Mouse (Mus musculus): ENCODE data around the gene Zrsr1. TPM values are rescaled to one million over a fixed set of nuclear protein-coding genes. Genes with fewer than 3 reads are reported as not detected.

Gene Zrsr1
- total and polyA plus RNA-seq, 2 experiments from 2014 or later: 9.1 to 16.7 TPM

DNA sequence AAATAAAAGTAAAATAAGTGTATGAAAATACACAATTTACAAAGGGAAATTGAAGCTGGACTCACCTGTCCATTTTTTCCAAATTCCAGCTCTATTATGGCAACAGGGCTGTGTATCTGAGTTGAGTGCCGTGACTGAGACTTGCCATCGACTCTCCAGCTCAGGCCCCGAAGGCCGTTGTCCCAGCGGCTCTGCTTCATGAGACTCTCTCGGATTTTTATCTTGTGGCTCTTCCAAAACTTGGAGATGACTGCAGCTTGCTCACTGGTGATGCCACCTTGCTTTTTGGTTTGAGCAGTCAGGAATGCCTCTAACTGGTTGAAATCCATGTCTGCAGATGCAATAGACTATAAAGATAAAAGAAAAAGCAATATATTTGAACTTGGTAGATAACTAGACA, 15.5 kb upstream of the Zrsr1 start:
- WGBS: 97% methylated on average over 6 of the region's 6 CpGs
- TF ChIP-seq CTCF (IDR thresholded peaks at IDR 0.05; ENCODE audit: low read depth): no peak
- no peaks in the 10 kb centered on the region for H3K4me1 ChIP-seq (ENCODE audit: insufficient read depth, low read length)
- ATAC-seq (no peak), DNase-seq (ENCODE audit: low spot score) (no peak)
- H3K9ac ChIP-seq (replicated peaks; ENCODE audit: low read length): no peak overlapping the region
- H3K27me3 ChIP-seq (ENCODE audit: insufficient read depth, low read length): no peaks in the 10 kb centered on the region
- H3K4me3 ChIP-seq (ENCODE audit: low read length): no peak overlapping the region
- H3K27ac ChIP-seq: no peak overlapping the region
- no peak overlapping the region for H3K4me2 ChIP-seq (ENCODE audit: low read depth, low read length)
- no peaks in the 10 kb centered on the region; the same call in 1 of the 2 replicates for H3K36me3 ChIP-seq (ENCODE audit: insufficient read depth, low read length)
- H3K9me3 ChIP-seq (ENCODE audit: low read length): no peaks in the 10 kb centered on the region

DNA sequence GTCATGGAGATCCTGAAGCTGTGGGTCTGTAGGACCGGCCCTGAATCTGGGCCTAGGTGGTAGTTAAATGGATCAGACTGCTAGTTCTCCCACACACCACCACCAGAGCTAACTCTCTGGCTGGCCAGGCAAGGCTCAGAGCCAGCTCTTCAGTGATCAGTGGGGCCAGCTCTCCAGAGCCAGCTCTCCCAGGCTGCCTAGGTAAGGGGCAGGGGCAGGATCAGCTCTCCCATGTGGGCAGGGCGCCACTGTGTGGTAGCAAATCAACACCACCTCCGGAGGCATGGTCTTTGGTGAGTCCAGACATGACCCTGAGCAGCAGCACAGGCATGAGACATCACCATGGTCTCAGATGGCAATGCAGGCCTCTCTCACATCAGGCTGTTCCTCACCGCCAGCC, 15.0 kb upstream of the Zrsr1 start:
- DNase-seq (ENCODE audit: low spot score): peak; percentile 66

DNA sequence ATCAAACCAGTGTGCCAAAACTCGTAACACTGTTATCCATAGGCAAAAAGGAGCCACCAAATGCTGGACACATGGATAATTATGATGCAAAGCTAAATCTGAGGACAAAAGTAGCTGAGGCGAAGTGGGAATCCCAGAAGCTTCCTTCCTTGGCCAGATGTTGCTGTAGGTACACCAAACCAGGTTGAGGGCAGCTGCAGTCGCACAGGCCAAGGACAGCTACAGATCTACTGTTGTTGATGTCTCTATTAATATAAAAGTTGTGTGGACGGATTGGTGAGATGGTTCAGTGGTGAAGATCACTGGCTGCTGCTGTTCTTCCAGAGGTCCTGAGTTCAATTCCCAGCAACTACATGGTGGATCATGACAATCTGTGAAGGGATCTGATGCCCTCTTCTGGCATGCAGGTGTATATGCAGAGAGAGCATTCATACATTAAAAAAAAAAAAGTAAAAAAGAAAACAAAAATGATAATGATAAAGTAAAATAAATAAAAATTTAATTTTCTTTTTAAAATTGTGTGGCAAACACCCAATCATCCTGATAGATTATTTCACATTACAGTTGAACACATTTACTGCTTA, 13.9 kb upstream of the Zrsr1 start:
- no peak overlapping the region for H3K4me3 ChIP-seq (ENCODE audit: low read length)
- H3K27ac ChIP-seq: no peak overlapping the region
- no peak for DNase-seq (ENCODE audit: low spot score)
- H3K9ac ChIP-seq (replicated peaks; ENCODE audit: low read length): no peak overlapping the region
- H3K4me1 ChIP-seq (ENCODE audit: insufficient read depth, low read length): no peaks in the 10 kb centered on the region
- H3K27me3 ChIP-seq (ENCODE audit: insufficient read depth, low read length): no peaks in the 10 kb centered on the region
- WGBS: 94% methylated on average over 4 of the region's 4 CpGs
- H3K36me3 ChIP-seq (ENCODE audit: insufficient read depth, low read length): no peaks in the 10 kb centered on the region; the same call in 1 of the 2 replicates
- TF ChIP-seq CTCF (IDR thresholded peaks at IDR 0.05; ENCODE audit: low read depth): peak; percentile 62
- ATAC-seq: no peak
- no peak overlapping the region for H3K4me2 ChIP-seq (ENCODE audit: low read depth, low read length)
- H3K9me3 ChIP-seq (ENCODE audit: low read length): no peaks in the 10 kb centered on the region

More for the DNA sequence above, 15.0 kb upstream of the Zrsr1 start:
- peak; percentile 68; the same call in 1 of the 2 replicates for ATAC-seq
- Histone ChIP-seq H3K4me1 (ENCODE audit: insufficient read depth, low read length) (no peaks in the 10 kb centered on the region), H3K27ac (no peak overlapping the region), H3K4me2 (ENCODE audit: low read depth, low read length) (no peak overlapping the region), H3K27me3 (ENCODE audit: insufficient read depth, low read length) (no peaks in the 10 kb centered on the region), H3K4me3 (ENCODE audit: low read length) (no peak overlapping the region), H3K9ac (replicated peaks; ENCODE audit: low read length) (no peak overlapping the region), H3K36me3 (ENCODE audit: insufficient read depth, low read length) (no peaks in the 10 kb centered on the region; the same call in 1 of the 2 replicates), H3K9me3 (ENCODE audit: low read length) (no peaks in the 10 kb centered on the region)
- WGBS: 66% methylated on average over 4 of the region's 4 CpGs
- peak; percentile 68 for TF ChIP-seq CTCF (IDR thresholded peaks at IDR 0.05; ENCODE audit: low read depth)

DNA sequence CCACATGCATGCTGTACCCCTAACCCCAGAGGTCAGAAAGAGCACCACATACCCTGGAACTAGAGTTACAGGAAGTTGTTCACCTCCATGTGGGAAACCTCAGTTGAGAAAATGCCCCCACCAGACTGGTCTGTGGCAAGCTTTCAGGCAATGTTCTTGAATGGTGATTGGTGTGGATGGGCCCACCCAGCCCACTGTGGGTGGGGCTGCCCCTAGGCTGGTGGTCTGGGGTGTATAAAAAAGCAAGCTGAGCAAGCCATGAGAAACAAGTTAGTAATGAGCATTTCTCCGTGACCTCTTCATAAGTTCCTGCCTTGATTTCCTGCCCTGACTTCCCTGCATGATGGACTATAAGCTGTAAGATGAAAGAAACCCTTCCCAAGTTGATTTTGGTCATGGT, 9.7 kb upstream of the Zrsr1 start:
- H3K9ac ChIP-seq (replicated peaks; ENCODE audit: low read length): no peak overlapping the region
- DNase-seq (ENCODE audit: low spot score) (no peak), ATAC-seq (no peak)
- no peaks in the 10 kb centered on the region for H3K36me3 ChIP-seq (ENCODE audit: insufficient read depth, low read length)
- no peak for TF ChIP-seq CTCF (IDR thresholded peaks at IDR 0.05; ENCODE audit: low read depth)
- H3K27me3 ChIP-seq (ENCODE audit: insufficient read depth, low read length): no peaks in the 10 kb centered on the region
- WGBS: 90% methylated on average over 1 of the region's 1 CpGs
- no peak overlapping the region for H3K4me3 ChIP-seq (ENCODE audit: low read length)
- no peak overlapping the region for H3K27ac ChIP-seq
- H3K9me3 ChIP-seq (ENCODE audit: low read length): 0 out of 2 replicates have a peak, but pooled peaks cover 1% of the 10 kb centered on the region
- no peak overlapping the region for H3K4me2 ChIP-seq (ENCODE audit: low read depth, low read length)
- H3K4me1 ChIP-seq (ENCODE audit: insufficient read depth, low read length): no peaks in the 10 kb centered on the region

DNA sequence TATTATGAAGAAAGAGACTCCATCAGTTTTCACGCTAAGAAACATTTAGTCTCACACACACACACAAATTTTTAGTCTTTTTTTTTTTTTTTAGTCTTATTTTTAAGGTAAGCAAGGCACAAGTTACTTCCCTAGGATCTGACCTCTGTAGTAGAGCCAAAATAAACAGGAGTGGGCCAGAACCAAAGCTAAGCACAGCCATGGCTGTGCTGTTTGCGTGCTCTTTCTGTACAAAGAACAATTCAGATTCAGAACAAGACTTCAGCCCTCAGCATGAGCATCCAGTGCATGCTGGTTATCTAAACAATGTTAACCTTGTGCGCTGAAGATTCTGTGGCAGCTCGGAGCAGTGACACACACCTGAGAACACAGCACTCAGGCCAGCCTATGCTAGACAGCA, 7.4 kb upstream of the Zrsr1 start:
- Histone ChIP-seq H3K4me1 (ENCODE audit: insufficient read depth, low read length) (no peaks in the 10 kb centered on the region), H3K27ac (no peak overlapping the region), H3K4me2 (ENCODE audit: low read depth, low read length) (no peak overlapping the region), H3K9ac (replicated peaks; ENCODE audit: low read length) (no peak overlapping the region), H3K9me3 (ENCODE audit: low read length) (0 out of 2 replicates have a peak, but pooled peaks cover 2% of the 10 kb centered on the region), H3K4me3 (ENCODE audit: low read length) (no peak overlapping the region), H3K27me3 (ENCODE audit: insufficient read depth, low read length) (no peaks in the 10 kb centered on the region), H3K36me3 (ENCODE audit: insufficient read depth, low read length) (no peaks in the 10 kb centered on the region)
- TF ChIP-seq CTCF (IDR thresholded peaks at IDR 0.05; ENCODE audit: low read depth): no peak
- ATAC-seq (no peak), DNase-seq (ENCODE audit: low spot score) (no peak)
- WGBS: 70% methylated on average over 4 of the region's 4 CpGs

DNA sequence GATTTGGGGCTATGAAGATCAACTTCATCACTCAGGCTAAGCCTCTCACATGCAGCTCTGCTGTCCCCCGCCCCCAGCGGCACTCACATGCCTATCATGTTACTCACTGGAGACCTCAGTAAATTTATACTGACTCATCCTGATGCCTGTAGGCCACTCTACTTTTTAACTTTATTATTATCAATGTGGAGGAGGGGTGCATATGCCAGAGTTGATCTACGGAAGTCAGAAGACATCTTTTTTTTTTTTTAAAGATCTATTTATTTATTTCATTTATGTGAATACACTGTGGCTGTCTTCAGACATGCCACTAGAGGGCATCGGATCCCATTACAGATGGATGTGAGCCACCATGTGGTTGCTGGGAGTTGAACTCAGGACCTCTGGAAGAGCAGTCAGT, 6.3 kb upstream of the Zrsr1 start:
- no peaks in the 10 kb centered on the region for H3K36me3 ChIP-seq (ENCODE audit: insufficient read depth, low read length)
- peak; percentile 45 for TF ChIP-seq CTCF (IDR thresholded peaks at IDR 0.05; ENCODE audit: low read depth)
- ATAC-seq (no peak), DNase-seq (ENCODE audit: low spot score) (no peak)
- H3K4me3 ChIP-seq (ENCODE audit: low read length): no peak overlapping the region
- H3K4me1 ChIP-seq (ENCODE audit: insufficient read depth, low read length): no peaks in the 10 kb centered on the region
- 0 out of 2 replicates have a peak, but pooled peaks cover 2% of the 10 kb centered on the region for H3K9me3 ChIP-seq (ENCODE audit: low read length)
- H3K9ac ChIP-seq (replicated peaks; ENCODE audit: low read length): no peak overlapping the region
- H3K27ac ChIP-seq: no peak overlapping the region
- 82% methylated on average over 4 of the region's 4 CpGs for WGBS
- no peak overlapping the region for H3K4me2 ChIP-seq (ENCODE audit: low read depth, low read length)
- no peaks in the 10 kb centered on the region for H3K27me3 ChIP-seq (ENCODE audit: insufficient read depth, low read length)

DNA sequence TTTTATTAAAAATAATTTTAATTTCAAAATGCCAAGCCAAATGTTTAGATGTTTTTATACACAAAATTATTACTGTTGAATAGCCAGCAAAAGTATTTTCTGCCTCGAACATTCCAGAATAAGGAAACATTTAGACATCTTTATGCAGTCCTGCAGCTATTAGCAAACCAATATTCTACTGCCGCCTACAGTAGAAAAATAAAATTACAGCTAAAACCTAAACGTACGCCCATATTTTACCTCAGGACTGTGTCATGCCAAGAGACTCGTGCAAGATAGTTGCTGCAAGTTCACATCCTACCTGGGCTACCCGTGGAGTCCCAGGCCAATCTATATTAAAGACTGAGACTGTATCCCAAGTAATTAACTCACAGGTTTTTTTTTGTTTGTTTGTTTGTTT, 2.3 kb upstream of the Zrsr1 start:
- no peak for ATAC-seq
- Histone ChIP-seq H3K4me1 (ENCODE audit: insufficient read depth, low read length) (no peaks in the 10 kb centered on the region), H3K9me3 (ENCODE audit: low read length) (0 out of 2 replicates have a peak, but pooled peaks cover 2% of the 10 kb centered on the region), H3K27me3 (ENCODE audit: insufficient read depth, low read length) (no peaks in the 10 kb centered on the region), H3K27ac (no peak overlapping the region), H3K9ac (replicated peaks; ENCODE audit: low read length) (no peak overlapping the region), H3K4me3 (ENCODE audit: low read length) (no peak overlapping the region), H3K36me3 (ENCODE audit: insufficient read depth, low read length) (no peaks in the 10 kb centered on the region; the same call in 1 of the 2 replicates), H3K4me2 (ENCODE audit: low read depth, low read length) (no peak overlapping the region)
- peak; percentile 64 for TF ChIP-seq CTCF (IDR thresholded peaks at IDR 0.05; ENCODE audit: low read depth)
- 57% methylated on average over 6 of the region's 6 CpGs for WGBS
- peak; percentile 71 for DNase-seq (ENCODE audit: low spot score)

Measured in hindbrain, postnatal 0 days (tissue).